Mouse (Mus musculus): Measurements from ENCODE around the gene Abcc12.

The Abcc12 gene

DNA sequence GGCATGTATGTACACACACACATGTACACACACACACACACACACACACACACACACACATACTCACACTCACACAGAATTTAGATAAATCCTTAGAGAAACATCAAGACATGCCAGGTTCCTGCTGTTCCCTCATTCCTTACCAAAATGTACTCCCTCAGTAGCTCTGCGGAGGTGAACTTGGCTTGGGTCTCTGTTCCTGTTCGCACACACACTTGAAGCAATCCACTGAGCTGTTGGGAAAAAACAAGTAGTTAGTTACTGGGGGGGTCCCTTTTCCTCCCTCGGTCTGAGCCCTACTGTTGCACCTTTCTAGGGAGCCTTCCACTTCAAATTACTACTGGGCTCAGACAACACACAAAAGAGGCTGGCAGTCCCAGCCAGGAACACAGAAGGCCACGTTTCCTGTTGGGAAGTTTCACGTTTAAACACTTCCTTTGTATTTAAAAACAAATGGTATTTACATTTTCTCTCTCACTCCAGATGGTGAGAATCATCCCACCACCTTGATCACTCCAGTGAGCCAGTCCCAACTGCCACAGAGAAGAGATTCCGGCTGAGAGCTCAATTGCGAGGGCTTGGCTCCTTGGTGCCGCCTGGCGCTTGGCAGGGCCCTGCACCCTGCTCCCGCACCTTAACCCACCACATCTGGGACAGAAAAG, 68.2 kb downstream of the Abcc12 start:
- no peak for DNase-seq

DNA sequence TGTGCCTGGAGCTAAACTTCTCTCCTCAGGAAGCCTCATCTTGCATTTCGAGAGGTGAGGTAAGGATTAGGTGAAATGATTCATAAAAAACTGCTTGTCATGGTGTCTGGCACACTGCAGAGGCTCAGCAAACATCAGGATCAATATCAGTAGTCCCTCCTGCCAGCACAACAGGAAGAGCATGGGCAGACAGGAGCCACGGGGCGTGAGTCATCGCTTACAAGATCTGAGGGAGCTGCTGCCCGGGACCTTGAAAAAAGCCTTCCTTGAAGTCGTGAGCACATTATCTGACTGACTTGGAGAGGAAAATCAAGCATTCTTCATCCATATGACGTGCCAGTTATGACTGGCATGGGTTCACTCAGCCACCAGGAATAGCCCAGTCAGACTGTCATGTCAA, 79.1 kb downstream of the Abcc12 start:
- no peak for DNase-seq

DNA sequence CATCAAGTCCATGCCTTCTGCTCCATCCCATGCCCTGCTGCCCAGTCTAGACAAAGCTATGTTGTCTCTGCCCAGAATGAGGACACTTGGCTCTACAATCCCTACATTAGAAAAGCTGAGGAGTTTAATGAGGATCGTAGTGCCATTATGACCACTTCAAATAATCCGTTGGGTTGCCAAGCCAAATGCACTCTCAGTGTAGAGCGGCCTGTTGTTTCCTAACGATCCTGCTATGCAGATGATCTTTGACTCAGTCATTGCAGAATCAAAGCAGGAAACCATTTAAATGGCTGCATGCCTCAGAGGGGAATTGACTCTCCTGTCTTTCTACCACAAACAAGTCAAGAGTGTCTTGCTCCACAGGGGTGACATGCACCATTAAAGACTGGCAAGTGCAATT, 85.4 kb downstream of the Abcc12 start:
- DNase-seq, result no peak

DNA sequence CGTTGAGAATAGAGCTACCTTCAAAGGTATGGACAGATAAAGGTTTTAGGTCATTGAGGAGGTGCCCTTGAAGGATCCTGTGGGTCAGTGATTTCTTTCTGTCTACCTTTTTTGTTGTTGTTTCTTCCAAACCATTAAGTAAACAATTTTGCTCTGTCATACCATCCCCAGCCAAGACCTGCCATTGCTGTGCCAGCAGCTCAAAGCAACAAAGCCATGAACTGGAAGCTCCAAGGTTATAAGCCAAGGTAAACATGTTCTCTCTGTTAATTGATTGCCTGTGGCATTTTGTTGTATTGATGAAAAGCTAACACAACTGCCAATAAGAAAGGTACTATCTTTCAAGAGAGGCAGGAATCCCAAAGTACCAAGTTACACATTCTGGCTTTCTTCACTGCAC, 86.6 kb downstream of the Abcc12 start:
- no peak for DNase-seq

DNA sequence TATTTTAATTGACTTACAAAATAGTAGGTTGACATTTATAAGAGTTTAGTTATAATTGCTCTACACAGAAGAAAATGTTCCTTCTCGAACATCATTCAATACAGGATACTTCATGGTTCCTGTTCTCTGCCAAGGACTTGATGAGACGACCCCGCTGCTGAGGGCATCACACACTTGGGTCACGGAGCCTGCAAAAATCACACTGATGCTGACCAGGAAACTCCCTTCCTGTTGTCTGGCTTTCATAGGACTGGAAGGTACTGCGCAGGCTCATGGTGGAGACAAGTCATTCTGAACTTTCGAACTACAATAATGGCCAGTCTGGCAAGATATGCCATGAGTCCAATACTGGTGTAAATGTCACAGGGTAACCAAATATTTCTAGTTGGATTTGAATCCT, 95.1 kb downstream of the Abcc12 start:
- no peak for DNase-seq

DNA sequence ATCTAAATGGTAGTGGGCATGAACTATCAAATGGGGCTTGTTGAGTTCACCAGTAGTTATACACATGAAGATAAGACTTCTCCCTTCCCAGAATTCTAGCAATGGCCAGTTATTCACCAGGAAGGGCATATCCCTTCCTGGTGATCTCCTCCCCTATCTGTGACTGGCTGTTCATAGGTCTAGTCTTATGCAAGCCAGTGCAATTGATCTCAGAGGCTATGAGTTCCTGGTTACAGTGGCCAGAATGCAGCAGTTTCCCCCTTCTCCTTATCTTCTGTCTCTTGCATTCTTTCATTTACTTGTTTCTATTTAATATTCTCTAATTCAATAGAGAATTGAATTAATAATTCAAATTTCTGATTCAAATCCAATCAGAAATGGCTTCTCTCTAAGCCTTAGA, 96.2 kb downstream of the Abcc12 start:
- DNase-seq, result no peak

DNA sequence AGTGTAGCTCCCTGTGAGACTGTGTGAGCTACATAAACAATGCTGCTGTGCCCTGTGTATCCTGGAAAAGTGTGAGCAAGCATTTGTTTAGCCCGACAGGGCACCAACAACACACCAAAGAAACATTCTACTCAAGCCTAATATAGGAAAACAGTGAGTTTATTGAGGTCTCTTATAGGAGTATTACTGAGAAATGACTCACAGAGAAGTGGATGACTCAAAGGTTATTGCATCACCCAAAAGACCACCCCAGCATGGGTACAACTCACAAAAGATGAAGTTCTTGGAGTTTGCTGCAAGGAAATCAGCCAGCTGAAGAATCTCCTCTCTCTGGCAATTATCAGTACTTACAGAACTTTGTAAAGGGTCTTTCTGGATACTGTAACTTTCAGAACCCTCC, 98.4 kb downstream of the Abcc12 start:
- DNase-seq, result no peak

DNA sequence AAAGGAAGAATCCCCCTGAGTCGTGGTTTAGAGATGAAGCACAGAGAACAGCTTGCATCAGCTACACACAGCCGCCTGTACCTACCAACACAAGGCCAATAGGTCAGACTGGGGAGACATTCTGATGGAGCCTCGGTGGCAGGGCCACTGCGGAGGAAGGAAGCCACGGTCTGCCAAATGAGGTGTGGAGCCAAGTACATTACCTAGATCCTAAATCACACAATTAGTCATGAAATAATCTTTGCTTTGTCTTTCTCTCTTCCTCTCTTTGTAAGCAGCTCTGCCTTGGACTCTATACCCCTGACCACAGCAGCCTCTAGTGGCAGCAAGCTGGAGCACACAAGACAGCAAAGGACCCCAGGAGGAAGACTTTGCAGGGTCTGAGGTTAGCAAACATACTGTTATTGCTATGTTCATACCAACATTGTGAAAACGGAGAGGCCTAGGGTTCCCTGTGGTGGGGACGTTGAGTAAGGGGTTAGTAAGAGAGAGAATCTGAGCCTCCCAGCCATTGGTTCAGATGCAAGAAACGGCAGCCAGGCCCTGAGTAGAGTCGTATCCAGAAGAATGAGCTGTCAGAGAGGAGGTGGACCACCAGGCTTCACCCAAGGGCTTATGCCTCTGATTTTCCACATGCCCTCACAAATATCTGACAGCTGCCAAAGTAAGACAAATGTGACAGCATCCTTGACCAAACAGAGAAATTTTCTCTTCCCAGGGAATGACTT, 104.6 kb downstream of the Abcc12 start:
- peak; percentile 14 for DNase-seq

DNA sequence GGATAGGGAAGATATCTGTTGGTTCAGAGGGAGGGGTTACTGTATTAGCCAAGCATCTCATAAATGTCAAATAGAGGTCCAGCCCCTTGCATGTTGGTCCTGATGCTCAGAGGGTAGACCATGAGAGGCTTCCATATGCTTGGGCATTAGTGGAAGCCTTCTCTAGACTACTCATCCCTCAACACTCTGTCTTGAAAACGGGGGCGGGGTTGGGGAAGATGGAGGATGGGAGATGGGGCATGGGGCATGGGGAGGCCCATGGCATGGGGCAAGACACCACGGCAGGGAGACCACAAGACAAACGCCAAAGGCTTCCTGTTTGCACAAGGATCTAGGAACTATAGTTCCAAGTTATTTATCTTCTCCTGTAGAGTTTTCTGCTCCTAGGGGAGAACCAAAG, 106.0 kb downstream of the Abcc12 start:
- DNase-seq, result no peak

DNA sequence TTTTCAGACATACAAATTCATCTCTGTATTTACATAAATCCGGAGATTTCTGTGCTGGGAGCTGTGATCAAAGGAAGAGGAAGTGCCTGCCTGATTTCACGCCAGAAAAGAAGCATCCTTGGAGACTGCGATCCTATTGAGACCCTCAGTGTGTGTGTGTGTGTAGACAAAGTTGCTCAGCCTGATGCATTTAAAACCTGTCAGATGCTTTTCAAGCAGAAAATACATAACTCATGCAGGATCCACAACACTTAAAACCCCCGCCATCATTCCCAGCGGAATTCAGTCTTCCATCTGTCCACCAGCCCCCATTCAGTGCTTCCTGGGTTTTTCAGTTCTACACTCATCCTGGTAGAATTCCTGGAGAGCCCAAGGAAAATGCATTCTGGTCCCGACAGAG, 107.4 kb downstream of the Abcc12 start:
- DNase-seq, result no peak

DNA sequence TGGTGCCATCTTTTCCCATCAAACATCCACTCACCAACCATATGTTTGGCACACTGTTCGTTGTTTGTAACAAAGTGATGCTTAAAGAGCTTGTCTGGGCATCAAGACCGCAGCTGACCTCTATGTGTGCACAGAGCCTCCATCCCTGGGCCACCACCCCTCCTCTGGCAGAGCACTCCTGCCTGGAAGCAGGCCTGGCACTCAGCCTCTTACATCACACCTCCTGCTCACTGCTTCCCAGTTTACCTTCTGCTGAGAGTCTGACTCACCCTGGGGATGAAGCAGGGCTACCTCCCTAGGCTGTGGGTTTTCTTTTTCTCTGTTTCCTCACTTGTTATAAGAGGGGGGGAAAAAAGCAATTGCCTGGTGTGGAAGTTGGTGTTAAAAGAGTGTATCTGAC, 109.8 kb downstream of the Abcc12 start:
- DNase-seq, result no peak

DNA sequence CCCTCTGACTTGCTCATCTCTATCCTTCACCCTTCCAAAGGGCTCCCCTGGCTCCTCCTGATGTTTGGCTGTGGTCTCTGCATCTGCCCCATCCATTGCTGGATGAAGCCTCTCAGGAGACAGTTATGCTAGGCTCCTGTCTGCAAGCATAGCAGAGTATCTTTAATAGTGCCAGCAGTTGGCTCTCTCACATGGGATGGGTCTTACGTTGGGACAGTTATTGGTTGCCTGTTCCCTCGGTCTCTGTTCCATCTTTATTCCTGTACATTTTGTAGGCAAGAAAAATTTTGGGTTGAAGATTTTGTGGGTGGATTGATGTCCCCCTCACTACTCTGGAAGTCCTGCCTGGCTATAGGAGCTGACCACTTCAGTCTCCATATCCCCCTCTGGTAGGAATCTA, 117.3 kb downstream of the Abcc12 start:
- no peak for DNase-seq

DNA sequence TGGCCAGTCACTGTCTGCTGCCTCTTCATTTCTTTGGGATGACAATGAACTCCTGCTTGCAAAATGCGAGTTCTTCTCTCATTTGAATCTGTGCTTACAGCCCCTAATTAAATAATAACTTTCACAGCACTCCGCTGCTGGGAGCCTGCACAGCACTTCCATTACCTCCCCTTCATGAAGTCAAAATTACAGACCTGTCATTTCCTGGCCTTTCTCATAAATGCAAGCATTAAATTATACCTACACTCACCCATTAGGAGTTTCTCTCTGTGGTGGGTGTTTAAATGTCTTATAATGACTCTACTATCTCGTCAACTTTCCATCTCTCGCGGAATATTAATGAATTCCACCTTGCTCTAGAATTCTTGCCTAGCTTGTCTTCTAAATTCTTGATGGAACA, 120.1 kb downstream of the Abcc12 start:
- no peak for DNase-seq

DNA sequence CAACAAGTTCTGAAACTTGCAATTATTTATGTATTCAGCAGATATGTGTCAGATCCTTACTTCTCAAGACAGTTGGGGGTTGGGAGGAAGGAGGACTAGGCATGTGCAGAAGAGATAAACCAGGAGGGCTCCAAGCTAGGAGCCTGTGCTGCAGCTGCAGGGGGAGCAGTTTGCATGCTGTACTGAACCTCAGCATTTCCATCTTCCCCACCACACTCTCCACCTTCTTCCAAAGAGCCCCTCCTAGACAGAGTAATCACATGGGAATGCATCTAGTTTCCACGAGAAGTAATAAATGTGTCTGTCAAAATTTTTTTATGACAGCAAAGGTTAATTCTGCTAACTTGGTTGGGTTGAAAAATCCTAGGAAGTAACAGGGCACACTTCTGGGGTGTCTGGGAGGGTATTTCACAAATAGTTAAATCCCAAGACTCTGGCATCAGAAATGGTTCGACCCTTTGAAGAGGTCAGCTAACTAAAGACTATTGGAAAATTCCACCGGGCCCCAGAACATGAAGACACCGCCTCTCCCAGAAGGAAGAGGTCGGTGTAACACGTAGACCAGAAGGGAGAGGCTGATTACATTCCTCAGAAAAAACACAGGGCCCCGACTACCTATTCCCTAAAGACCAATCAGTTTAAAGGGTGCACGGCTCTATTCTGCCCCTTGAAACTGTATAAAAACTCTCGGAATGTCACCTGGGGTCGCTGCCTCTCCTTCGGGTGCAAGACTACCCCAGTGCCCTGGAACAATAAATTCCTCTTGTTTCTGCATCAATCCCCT, 126.6 kb downstream of the Abcc12 start:
- no peak for DNase-seq

DNA sequence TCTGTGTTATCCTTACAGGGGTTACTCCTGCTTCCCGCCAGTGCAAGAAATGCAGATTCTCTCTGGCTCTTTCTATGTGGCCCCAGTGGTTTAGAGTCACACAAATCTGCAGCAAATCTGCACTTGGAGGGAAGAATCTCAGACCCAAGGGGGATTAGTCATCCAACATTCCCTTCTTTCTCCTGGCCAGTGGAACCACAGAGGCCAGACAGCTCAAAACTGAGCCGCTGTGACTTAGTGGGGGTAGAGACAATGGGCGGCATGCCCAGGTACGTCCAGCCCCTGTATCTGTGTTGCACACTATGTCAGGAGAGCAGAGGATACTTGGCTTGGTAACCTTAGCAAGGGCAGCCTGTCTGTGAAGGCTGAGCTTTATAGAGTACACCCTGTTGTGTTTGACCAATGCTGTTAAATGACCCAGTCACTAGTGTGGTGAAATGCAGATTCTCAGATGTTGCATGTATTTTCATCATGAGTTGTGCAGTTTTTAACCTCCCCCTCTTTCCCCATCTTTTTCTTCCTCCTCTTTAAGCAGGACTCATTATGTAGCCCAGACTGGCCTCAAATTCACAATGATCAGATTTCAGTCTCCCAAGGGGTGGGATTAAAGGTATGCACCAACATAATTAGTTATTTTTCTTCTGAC, 130.5 kb downstream of the Abcc12 start:
- DNase-seq, result no peak

DNA sequence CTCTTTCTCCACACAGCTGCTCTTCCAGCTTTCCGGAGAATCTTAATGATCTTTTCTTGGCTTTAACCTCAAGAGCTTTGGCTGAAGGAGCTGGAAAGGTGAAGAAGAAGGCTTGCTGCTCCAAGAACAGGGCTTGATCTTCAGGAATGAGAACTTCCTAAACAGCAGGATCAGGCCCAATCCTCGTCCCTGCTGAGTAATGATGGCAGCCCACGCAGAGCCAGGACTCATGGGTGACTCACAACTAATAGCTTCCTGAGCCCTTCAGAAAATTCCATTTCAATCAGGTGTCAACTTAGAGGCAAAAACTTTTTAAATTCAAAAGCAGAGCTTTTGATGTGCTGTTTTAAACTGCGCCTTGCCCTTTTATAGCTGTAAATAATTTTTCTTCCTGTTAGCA, 135.0 kb downstream of the Abcc12 start:
- DNase-seq, result no peak

DNA sequence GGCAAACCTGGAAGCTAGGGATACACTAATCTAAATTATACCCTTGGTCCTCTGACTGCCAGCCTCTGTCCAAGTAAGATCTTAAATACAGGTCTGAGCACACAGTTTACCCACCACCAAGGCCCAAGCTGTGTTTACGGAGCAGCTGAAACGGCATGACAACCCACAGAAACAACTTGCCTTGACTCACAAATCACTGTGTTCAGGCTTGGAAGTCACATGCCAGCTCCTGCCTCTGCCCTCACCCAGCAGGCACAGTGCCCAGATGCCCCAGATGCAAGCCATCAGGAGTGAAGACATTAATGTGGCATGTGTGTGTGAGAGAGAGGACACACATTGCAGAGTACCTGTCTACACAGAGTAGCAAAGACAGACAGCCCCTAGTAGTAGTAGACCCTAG, 136.7 kb downstream of the Abcc12 start:
- no peak for DNase-seq

DNA sequence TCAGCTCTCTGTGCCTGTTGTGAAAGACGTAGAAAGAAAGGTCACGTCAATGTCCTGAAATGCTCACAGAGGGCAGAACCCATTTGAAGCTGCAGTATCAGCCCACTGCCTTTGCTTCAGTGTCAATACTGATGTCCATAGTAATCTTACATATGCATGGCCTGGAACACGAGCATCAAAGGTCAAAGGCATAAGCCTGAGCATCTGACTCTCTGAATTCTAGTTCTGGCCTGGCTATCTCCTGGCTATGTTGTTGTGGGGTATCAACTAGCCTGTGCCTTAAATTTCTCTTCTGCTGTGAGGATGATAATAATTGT, 141.5 kb downstream of the Abcc12 start:
- DNase-seq, result no peak

DNA sequence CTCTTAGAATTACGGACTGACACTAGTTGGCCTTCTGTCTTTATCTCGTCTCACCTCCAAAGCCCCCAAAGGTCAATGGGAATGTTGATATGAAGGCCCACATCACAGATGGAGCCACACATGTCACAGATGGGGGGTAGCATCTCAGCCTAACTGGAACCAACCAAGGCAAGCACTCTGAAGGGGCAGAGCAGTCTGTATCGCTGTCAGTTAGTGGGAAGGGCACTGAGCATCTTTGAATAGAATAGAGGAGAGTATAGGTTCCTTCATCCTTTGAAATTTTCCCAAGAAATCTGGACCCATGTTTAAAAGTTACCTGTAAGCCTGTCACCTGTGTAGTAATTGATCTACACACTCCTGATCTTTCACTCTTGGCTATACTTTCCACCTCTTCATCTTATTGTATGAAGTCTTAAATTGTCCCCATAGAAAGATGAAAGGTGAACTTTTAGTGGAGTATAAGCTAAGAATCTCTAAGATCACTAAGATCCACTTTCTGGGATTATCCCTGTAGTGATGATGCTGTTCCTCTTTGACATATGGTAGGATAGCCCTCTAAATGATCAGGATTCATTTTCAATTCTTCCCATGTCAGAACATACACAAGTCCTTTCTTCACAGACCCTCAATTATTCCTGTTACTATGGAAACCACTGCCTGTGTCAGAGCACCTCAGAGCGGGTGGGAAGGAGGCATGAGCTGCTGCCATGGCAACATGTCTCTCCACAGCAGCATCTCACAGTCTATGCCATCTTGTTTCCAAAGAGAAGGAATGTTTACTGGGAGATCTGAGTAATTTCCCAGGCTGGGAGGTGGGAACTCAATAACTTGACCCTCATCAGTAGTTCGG, 142.1 kb downstream of the Abcc12 start:
- DNase-seq, result no peak

DNA sequence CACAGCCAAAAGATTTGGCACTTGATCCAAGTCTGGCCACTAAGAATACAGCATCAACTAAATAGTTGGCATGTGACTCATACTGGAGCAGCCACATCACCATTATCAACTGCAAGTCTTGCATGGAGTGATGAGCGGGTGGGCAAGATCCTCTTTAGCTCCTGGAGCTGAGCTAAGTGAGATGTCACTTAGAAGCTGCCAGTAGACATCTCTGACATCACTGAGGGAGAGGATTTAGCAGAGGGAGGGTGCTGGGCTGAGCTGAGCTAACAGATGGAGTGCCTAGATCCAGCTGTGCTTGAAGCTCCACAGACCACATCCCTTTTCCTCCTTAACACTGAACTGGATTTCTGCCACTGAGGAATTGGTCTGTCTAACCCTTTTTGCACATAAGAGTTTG, 143.1 kb downstream of the Abcc12 start:
- DNase-seq, result no peak
